Mouse (Mus musculus) right cerebral cortex, adult 2 months (tissue): ENCODE data around the gene Gbp9.
A peak's percentile ranks its signal among the peaks of the same experiment; 100 is the strongest.
"Not testable (repeated sequence)": the region's sequence is repeated elsewhere in the genome, so short reads cannot be mapped to it uniquely, and the experiment has no call there.

Source experiments
- DNase-seq, 2 experiments: peaks; one replicate each; pipeline ENCODE4 v3.0.0; 2021 to 2022; ENCODE audit warnings: low spot score in 2 of 2

Gbp9 gene

DNA sequence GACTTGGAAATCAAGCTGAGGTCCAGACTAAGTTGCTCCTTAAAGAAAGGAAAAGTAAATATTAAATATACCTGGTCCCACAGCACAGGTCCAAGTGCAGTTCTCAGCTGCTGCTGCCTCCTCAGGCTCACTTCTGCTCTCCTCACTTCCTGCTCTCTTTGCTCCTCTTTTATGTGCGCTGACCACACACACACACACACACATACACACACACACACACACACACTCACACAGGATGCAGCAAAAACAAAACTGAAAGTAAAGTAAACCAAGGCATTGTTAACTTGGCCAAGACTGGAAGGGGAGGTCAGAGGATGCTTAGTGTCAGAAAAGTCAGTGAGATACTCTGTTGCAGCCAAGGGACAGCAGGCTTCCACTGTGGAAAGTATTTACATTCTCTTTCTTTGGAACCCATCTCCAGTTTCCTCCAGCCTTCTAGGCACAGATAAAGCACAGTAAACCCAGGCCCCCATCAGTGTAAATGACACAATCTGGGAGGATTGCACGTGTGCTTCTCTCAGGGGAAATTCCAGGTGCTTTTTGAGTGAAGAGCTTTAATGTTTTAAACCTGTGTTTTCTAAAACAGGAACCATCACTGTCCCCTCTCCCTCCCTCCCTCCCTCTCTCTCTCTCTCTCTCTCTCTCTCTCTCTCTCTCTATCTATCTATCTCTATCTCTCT, at the start of gene Gbp9, which contains the start of the genes Gbp8 and Gbp4:
Gene Gbp9 (minus strand): TSS at position 131 of the 680 bp plus-strand sequence.
Gene Gbp8 (minus strand): TSS at position 132 of the 680 bp plus-strand sequence.
Gene Gbp4 (minus strand): TSS at position 178 of the 680 bp plus-strand sequence.
- not testable (repeated sequence) for DNase-seq

GRCm38 (mm10) chr5:105181446-105181845, 42.1 kb upstream of the Gbp9 start:
- no peak for DNase-seq

DNA sequence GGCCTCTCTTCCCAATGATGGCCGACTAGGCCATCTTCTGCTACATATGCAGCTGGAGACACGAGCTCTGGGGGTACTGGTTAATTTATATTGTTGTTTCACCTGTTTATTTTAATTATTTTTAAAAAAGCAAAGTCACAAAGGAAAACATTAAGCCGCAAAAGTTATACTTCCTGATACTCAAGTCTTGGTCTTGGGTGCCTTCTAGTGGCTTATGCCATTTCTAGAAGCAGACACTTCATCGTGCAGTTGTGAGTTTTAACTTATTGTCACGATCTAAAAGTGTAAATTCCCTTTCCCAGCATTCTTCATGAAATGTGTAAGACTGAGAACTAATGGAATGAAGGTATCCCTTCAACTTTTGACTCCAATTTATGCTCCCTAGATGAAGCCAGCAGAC, 17.2 kb upstream of the Gbp9 start:
- no peak for DNase-seq

- DNase-seq = no peak
Measured at GRCm38 (mm10) chr5:105154049-105154448, 14.7 kb upstream of the Gbp9 start.

GRCm38 (mm10) chr5:105148062-105148461, 8.7 kb upstream of the Gbp9 start:
- not testable (repeated sequence) for DNase-seq

GRCm38 (mm10) chr5:105146447-105146846, 7.1 kb upstream of the Gbp9 start:
- no peak for DNase-seq

DNA sequence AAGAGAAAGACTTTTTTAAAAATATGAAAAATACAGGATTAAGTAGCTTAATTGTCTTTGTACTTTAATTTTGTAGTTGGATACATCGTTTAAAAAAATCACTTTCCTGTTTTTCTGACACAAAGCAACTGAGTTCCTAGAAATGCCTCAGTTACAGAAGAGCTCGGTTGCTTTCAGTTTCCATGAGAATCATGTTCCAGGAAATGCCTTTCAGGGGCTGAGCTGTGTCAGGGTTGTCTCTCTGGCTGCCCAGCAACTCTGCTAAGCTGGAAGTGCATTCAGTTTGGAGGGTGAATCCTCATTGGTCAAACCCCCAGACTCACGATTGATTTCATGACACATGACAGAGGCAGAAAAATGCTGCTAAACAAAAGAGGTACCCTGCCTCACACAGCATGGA, 6.4 kb upstream of the Gbp9 start:
- not testable (repeated sequence) for DNase-seq

DNA sequence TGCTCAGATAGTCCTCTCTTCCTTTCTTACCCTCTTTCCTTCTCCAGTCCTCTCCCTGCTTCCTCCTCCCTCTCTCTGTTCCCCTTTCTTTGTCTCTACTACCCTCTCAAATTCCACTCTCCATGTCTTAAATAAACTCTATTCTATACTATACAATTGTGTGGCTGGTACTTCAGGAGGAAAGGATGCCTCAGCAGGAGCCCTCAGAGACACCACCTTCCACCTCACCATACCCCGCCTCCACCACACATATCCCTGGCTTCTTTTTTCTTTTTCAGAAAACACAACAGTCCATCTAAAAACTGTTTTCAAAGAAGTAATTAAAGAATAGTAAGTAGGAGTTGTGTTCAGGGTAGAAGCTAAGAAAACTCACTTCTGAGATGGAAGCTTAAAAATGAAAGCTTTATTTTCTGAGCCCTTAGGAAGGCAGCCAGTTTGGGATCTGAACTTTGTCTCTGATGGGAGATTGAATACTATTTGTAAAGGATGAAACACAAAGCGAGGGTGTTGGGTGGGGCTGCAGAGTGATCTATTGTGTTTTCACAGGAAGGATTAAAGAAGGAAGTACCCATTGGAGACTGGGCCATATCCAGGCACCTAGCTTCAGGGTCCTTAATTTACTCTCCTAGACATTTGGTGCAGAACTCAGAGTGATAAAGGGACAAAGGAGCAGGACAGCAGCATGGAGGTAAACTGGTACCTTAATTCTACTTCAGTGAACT, 911 bp upstream of the Gbp9 start:
- not testable (repeated sequence) for DNase-seq

GRCm38 (mm10) chr5:105138906-105139305, 433 bp downstream of the Gbp9 start:
- no peak for DNase-seq

DNA sequence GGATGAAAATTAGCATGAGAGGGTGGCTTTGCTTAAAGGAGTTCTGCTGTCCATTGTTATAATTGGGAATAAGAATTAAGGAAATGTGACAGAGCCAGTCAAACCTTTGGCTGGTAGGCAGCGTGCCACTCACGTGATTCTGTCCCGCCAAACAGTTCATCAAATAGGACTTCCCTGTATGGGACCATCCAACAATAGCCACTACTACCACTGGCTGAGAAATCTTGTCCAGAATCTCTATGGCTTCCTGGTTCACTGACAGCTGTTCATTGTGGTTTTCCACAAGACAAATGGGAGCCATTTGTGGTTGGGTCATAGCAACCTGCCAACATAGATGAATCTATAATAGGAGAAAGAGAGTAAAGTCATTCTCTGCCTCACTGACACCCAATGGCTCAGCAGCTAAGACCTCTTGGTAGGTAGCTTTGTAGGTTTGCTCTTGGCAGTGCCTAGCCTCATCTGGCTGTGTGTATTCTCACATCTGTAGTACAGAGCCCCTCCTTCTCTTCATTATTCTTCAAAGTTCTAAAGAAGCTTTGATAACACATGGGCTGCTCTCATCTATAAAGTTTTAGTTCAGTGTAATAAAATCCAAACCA, 2.5 kb downstream of the Gbp9 start:
- DNase-seq = not testable (repeated sequence)

GRCm38 (mm10) chr5:105121731-105122130, 17.6 kb downstream of the Gbp9 start:
- peak; percentile 12 to 27 for DNase-seq

DNA sequence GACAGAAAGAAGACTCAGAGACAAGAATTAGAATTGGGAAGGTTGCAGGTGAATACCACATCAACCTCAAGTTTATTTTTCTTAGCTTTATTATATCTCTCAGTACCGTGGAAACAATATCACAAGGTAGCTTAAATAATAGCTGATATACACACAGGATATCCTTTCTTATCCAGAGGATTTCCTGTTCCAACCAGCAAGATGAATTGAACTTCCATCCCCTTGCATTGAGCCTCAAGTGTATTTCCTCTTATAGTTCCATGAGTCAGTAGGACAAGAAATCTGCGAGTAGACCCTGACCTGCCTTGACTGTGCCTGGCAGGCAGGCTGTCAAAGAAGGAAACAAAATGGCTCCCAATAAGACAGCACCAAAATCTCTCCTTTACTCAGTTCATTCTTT, 23.6 kb downstream of the Gbp9 start:
- DNase-seq = no peak

DNA sequence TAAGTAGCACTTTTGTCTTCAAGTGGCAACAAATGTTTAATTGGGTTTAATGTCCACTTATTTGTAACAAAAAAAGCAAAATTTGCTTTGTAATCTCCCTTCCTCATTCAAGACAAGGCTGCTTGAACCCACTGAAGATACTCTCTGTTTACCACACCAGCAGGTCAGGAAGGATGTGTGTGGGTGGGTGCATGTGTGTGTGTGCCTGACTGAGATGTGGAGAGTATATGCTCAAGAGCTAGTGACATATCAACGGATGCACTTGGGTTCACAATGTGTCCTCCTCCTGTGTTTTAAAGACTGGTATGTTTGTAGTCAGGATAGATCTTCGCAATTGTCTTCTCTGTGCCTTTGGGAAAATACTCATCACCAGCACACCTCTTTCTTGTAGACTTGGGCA, 24.6 kb downstream of the Gbp9 start:
- DNase-seq = no peak

DNA sequence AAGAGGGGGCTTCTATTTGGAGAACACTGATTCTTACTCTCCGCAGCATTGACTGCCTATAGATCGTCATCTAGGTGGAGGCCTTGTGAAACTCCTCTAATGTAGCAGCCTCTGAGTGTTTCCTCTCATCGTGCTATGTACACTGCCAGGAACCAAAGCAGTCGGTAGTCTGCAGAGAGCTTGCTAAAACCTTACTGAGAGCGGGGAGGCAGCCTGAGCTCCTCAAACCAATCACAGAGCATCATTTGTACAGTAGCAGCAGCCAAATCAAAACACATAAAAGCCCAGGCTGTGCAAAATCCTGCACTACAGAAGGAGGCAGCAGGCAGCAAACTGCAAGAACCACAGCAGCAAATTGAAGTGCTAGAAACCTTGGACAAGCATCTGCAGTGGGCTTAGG, 25.7 kb downstream of the Gbp9 start:
- DNase-seq = no peak

DNA sequence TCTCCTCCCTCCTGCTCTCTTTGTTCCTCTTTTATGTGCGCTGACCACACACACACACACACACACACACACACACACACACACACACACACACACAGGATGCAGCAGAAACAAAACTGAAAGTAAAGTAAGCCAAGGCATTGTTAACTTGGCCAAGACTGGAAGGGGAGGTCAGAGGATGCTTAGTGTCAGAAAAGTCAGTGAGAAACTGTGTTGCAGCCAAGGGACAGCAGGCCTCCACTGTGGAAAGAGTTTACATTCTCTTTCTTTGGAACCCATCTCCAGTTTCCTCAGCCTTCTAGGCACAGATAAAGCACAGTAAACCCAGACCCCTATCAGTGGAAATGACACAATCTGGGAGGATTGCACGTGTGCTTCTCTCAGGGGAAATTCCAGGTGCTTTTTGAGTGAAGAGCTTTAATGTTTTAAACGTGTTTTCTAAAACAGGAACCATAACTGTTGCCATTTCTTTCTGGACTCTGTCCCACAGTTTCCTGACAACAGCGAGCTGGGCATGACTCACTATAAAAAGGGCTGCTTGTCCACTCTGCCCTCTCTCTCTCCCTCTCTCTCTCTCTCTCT, 29.0 kb downstream of the Gbp9 start:
- DNase-seq = peak; percentile 3 to 20

- DNase-seq = not testable (repeated sequence)
Measured at GRCm38 (mm10) chr5:105109775-105110174, 29.6 kb downstream of the Gbp9 start.

DNA sequence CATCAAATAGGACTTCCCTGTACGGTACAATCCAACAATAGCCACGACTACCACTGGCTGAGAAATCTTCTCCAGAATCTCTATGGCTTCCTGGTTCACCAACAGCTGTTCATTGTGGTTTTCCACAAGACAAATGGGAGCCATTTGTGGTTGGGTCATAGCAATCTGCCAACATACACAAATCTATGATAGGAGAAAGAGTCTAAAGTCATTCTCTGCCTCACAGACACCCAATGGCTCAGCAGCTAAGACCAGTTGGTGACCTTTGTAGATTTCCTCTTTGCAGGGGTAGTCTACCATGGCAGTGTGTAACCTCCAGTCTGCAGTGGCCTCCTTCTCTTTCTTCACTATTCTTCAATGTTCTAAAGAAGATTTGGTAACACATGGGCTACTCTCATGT, 33.6 kb downstream of the Gbp9 start:
- not testable (repeated sequence) for DNase-seq

GRCm38 (mm10) chr5:105081900-105082299, 57.4 kb downstream of the Gbp9 start:
- DNase-seq = no peak

GRCm38 (mm10) chr5:105068356-105068755, 71.0 kb downstream of the Gbp9 start:
- not testable (repeated sequence) for DNase-seq

DNA sequence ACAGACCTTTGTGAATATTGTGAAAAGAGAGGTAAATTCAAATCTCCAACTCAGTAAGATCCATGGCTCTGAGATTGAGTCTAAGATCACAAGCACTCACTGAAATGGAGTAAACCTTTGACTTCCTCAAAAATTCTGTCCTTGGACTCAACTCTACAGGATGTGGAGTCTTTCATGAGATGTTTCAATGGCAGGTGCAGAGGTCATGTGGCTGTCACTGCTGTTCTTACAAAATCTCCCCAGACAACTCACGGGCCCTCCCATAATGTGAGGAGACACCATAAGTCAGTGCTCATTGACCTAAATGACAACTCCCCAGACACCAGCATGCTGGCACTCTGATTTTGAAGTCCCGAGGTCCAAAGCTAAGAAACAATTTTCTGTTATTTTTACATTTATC, 74.9 kb downstream of the Gbp9 start:
- not testable (repeated sequence) for DNase-seq

DNA sequence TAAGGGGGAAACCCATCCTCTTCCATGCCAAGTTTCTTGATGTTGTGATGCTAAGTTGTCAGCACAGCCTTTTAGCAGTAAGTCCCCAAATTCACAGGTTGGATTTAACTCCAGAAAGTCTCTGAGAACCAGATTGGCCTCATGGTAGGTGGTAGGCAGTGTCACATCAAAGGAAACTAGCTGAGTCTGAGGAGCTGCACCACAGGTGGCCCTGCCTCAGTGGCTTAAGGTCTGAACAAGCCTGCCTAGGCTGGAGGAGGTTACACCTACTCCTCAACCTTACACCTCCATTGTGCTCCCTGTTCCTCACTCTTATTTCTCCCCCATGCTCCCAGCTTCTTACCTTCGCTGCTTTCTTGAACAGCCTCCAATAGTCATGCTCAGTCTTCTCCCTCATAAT, 76.0 kb downstream of the Gbp9 start:
- DNase-seq = no peak

GRCm38 (mm10) chr5:105062403-105062802, 76.9 kb downstream of the Gbp9 start:
- DNase-seq = not testable (repeated sequence)
